Mouse (Mus musculus) liver, embryonic 14.5 days (tissue): Measurements from ENCODE around the gene Gm10643. TPM values are rescaled to one million over a fixed set of nuclear protein-coding genes. Genes with fewer than 3 reads are reported as not detected.
A peak's percentile ranks its signal among the peaks of the same experiment; 100 is the strongest.

Experiments used
- ATAC-seq: fragments of 200-750 bp; cut with Nextera tagmentation; 2 replicates; pipeline ENCODE4 v1.8.0; 2017; ENCODE audit warnings: moderate number of reproducible peaks, mild to moderate bottlenecking, moderate library complexity; ENCODE audit not compliant: insufficient read depth
- DNase-seq, 3 experiments: peaks; one replicate each; pipeline ENCODE4 v3.0.0-alpha.2; 2012 to 2013; ENCODE audit warnings: low read depth in 3 of 3, low spot score in 3 of 3
- H3K27ac ChIP-seq: fragments of 300-500 bp; sonication (generic); 2 replicates; pipeline ENCODE4 v1.5.1; 2014; ENCODE audit warnings: moderate library complexity, mild to moderate bottlenecking, control low read depth, inconsistent platforms
- H3K27me3 ChIP-seq: fragments of 300-500 bp; sonication (generic); 2 replicates; pipeline ENCODE4 v1.6.1; 2014; ENCODE audit warnings: mild to moderate bottlenecking, low read length, moderate library complexity; ENCODE audit not compliant: control insufficient read depth, insufficient read depth
- H3K36me3 ChIP-seq: fragments of 300-500 bp; sonication (generic); replicated peaks from 2 replicates; pipeline ENCODE4 v1.6.1; 2014; ENCODE audit warnings: low read depth; ENCODE audit not compliant: control insufficient read depth, insufficient read depth
- H3K4me1 ChIP-seq, 2 experiments: fragments of 200-500 bp in 1 of 2; fragments of 300-500 bp in 1 of 2; sonication (generic) in 1 of 2; replicated peaks; 2 replicates each; pipeline ENCODE4 v1.6.1; 2012 to 2014; ENCODE audit warnings: antibody characterized with exemption in 1 of 2, inconsistent platforms in 1 of 2, low read length in 1 of 2; ENCODE audit not compliant: control insufficient read depth in 2 of 2, insufficient read depth in 2 of 2
- H3K4me2 ChIP-seq: fragments of 300-500 bp; sonication (generic); 2 replicates; pipeline ENCODE4 v1.6.1; 2014; ENCODE audit warnings: low read depth, mild to moderate bottlenecking, control low read depth, moderate library complexity
- H3K4me3 ChIP-seq, 2 experiments: fragments of 200-500 bp in 1 of 2; fragments of 300-500 bp in 1 of 2; sonication (generic) in 1 of 2; 2 replicates each; pipeline ENCODE4 v1.5.1; 2012 to 2014; ENCODE audit warnings: low read depth in 2 of 2, low read length in 2 of 2, mild to moderate bottlenecking in 2 of 2, control low read depth in 1 of 2, inconsistent platforms in 1 of 2, moderate library complexity in 1 of 2; ENCODE audit not compliant: insufficient read depth in 1 of 2
- H3K9ac ChIP-seq: fragments of 300-500 bp; sonication (generic); replicated peaks from 2 replicates; pipeline ENCODE4 v1.6.1; 2014; ENCODE audit warnings: mild to moderate bottlenecking, control low read depth, moderate library complexity
- H3K9me3 ChIP-seq: fragments of 300-500 bp; sonication (generic); 2 replicates; pipeline ENCODE4 v1.6.1; 2016; ENCODE audit warnings: low read length, mixed read lengths; ENCODE audit not compliant: control insufficient read depth
- CTCF ChIP-seq: IDR thresholded peaks from 2 replicates; pipeline ENCODE4 v1.5.1; 2016; ENCODE audit warnings: antibody characterized with exemption, low read depth, control low read depth
- EP300 ChIP-seq: IDR thresholded peaks from 2 replicates; pipeline ENCODE4 v1.6.1; 2016; ENCODE audit warnings: antibody characterized with exemption, low read depth
- WGBS: fragments of 180-500 bp; shearing (Covaris S2); extraction: QIAGEN DNeasy Blood & Tissue Kit; methylation state at CpG from one replicate; pipeline ENCODE4 v1.1.7; 2014; ENCODE audit not compliant: insufficient replicate concordance; 5-methylcytosine and 5-hydroxymethylcytosine counted together
- polyA plus RNA-seq, 2 experiments: library from polyadenylated mRNA; depleted of rRNA in 1 of 2; stranded (reverse) in 1 of 2; unstranded in 1 of 2; fragments of >200 nt; fragmentation: Nextera tagmentation in 1 of 2; extraction: Ambion mirVana in 1 of 2; gene quantifications; 2 replicates each; pipeline versions ENCODE4 v1.2.1 to v1.2.3; 2012 to 2014

The Gm10643 gene
- polyA plus RNA-seq (2012; rRNA removed), result 0.08 and 0.22 TPM in 2 replicates
- polyA plus RNA-seq (2014; fragmentation: Nextera tagmentation; extraction: Ambion mirVana), result 0.16 TPM in 1 of 2 replicates, not detected in the other

DNA sequence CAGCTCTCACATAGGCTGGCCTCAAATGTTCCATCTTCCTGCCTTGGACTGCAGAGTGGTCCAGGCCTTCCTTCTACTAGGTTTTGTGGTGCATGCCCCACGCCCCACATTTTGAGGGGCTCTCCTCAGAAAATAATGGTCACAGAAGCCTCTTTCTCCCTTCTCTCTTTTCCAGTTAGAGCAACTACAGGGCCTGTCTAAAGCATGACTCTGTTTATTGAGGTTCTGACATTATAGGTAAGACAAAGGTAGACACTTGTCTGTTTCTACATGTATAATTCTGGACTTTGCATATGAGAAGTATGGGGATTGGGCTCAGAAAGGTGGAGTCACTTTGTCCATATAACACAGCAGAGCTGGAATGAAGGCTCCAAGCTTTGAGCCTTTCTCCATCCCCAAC is at the start of gene Gm10643:
Gm10643 (minus strand) TSS at position 101 of the 400 bp plus-strand sequence.
- Histone ChIP-seq H3K4me3 (peak within 1 kb of the TSS; percentile 76 to 91), H3K27ac (peak within 1 kb of the TSS; percentile 97), H3K4me2 (peak within 1 kb of the TSS; percentile 95), H3K4me1 (peaks cover 0 to 29% of the 10 kb centered on the region in 2 experiments), H3K9ac (peak within 1 kb of the TSS; percentile 85), H3K9me3 (no peaks in the 10 kb centered on the region), H3K27me3 (no peaks in the 10 kb centered on the region), H3K36me3 (no peaks in the 10 kb centered on the region)
- TF ChIP-seq CTCF, result no peak
- no peak for TF ChIP-seq EP300
- ATAC-seq, result no peak
- 79% methylated on average over 1 of the region's 1 CpGs for WGBS
- no peak for DNase-seq

GRCm38 (mm10) chr8:84106216-84107040 is 41.5 kb upstream of the Gm10643 start:
- no peaks in the 10 kb centered on the region for H3K9me3 ChIP-seq
- no peaks in the 10 kb centered on the region for H3K36me3 ChIP-seq
- H3K27me3 ChIP-seq, result no peaks in the 10 kb centered on the region
- peaks cover 6 to 14% of the 10 kb centered on the region in 2 experiments for H3K4me1 ChIP-seq
- DNase-seq (no peak), ATAC-seq (no peak)
- no peak overlapping the region for H3K4me2 ChIP-seq
- TF ChIP-seq EP300, result no peak
- TF ChIP-seq CTCF, result no peak
- H3K4me3 ChIP-seq, result no peak overlapping the region
- H3K9ac ChIP-seq, result no peak overlapping the region
- 67% methylated on average over 6 of the region's 6 CpGs for WGBS
- no peak overlapping the region for H3K27ac ChIP-seq

GRCm38 (mm10) chr8:84105676-84106075 is 40.7 kb upstream of the Gm10643 start:
- no peak overlapping the region for H3K9ac ChIP-seq
- no peaks in the 10 kb centered on the region for H3K36me3 ChIP-seq
- H3K27ac ChIP-seq, result no peak overlapping the region
- ATAC-seq (no peak), DNase-seq (no peak)
- peak overlapping the region; percentile 90; the same call in 1 of the 2 replicates for H3K4me2 ChIP-seq
- peaks cover 6 to 14% of the 10 kb centered on the region in 2 experiments for H3K4me1 ChIP-seq
- H3K4me3 ChIP-seq, result no peak overlapping the region
- TF ChIP-seq CTCF, result no peak
- TF ChIP-seq EP300, result no peak
- H3K9me3 ChIP-seq, result no peaks in the 10 kb centered on the region
- 69% methylated on average over 2 of the region's 2 CpGs for WGBS
- no peaks in the 10 kb centered on the region for H3K27me3 ChIP-seq

- no peaks in the 10 kb centered on the region for H3K9me3 ChIP-seq
- H3K27ac ChIP-seq, result no peak within 1 kb of the TSS
- TF ChIP-seq EP300 (no peak), CTCF (0 out of 2 replicates have a peak, but pooled peaks have one; percentile 6)
- peak within 1 kb of the TSS; percentile 79 to 94 for H3K4me3 ChIP-seq
- peak within 1 kb of the TSS; percentile 90 for H3K4me2 ChIP-seq
- H3K4me1 ChIP-seq, result peaks cover 6 to 14% of the 10 kb centered on the region in 2 experiments
- H3K27me3 ChIP-seq, result no peaks in the 10 kb centered on the region
- DNase-seq, result peak; percentile 99
- no peaks in the 10 kb centered on the region for H3K36me3 ChIP-seq
- ATAC-seq, result peak; percentile 95
- peak within 1 kb of the TSS; percentile 82 for H3K9ac ChIP-seq
- 9% methylated on average over 42 of the region's 42 CpGs for WGBS
Measured at GRCm38 (mm10) chr8:84104697-84105609, 40.0 kb upstream of the Gm10643 start, which contains the start of gene Dcaf15. Gene Dcaf15 (minus strand): TSS chr8:84104768.
